Mouse (Mus musculus) A20 (cell line): ENCODE measurements around the gene Fbxl2.
"Not testable (repeated sequence)": the region's sequence is repeated elsewhere in the genome, so short reads cannot be mapped to it uniquely, and the experiment has no call there.

Experiments used
- DNase-seq: peaks from one replicate; pipeline ENCODE4 v3.0.0-alpha.2; 2011; ENCODE audit warnings: low read depth, low spot score

The Fbxl2 gene

GRCm38 (mm10) chr9:114046028-114046427, at the start of gene Fbxl2:
Gene Fbxl2 (minus strand): TSS chr9:114046191.
- no peak for DNase-seq

- no peak for DNase-seq
Observed at GRCm38 (mm10) chr9:114094854-114095253, 48.9 kb upstream of the Fbxl2 start.

GRCm38 (mm10) chr9:114092188-114092587, 46.2 kb upstream of the Fbxl2 start:
- DNase-seq, result peak; percentile 64

GRCm38 (mm10) chr9:114088885-114089284, 42.9 kb upstream of the Fbxl2 start:
- DNase-seq, result not testable (repeated sequence)

- DNase-seq, result no peak
Observed at GRCm38 (mm10) chr9:114087106-114087815, 41.3 kb upstream of the Fbxl2 start.

GRCm38 (mm10) chr9:114086422-114086821, 40.4 kb upstream of the Fbxl2 start:
- DNase-seq, result no peak

GRCm38 (mm10) chr9:114073681-114074080, 27.7 kb upstream of the Fbxl2 start:
- no peak for DNase-seq

GRCm38 (mm10) chr9:114069372-114069771, 23.4 kb upstream of the Fbxl2 start:
- no peak for DNase-seq

- no peak for DNase-seq
Observed at GRCm38 (mm10) chr9:114068494-114069053, 22.6 kb upstream of the Fbxl2 start.

- DNase-seq, result no peak
Observed at GRCm38 (mm10) chr9:114057090-114057796, 11.3 kb upstream of the Fbxl2 start, which contains the start of gene Susd5. Gene Susd5 (plus strand): TSS chr9:114057140.

- no peak for DNase-seq
Observed at GRCm38 (mm10) chr9:114052866-114053265, 6.9 kb upstream of the Fbxl2 start.

- DNase-seq, result peak; percentile 9
Observed at GRCm38 (mm10) chr9:114052031-114052430, 6.0 kb upstream of the Fbxl2 start.

- no peak for DNase-seq
Observed at GRCm38 (mm10) chr9:114050778-114051177, 4.8 kb upstream of the Fbxl2 start.

- DNase-seq, result no peak
Observed at GRCm38 (mm10) chr9:114050106-114050505, 4.1 kb upstream of the Fbxl2 start.

GRCm38 (mm10) chr9:114046676-114047075, 685 bp upstream of the Fbxl2 start:
- DNase-seq, result no peak

GRCm38 (mm10) chr9:114044446-114044845, 1.5 kb downstream of the Fbxl2 start:
- DNase-seq, result peak; percentile 54

- no peak for DNase-seq
Observed at GRCm38 (mm10) chr9:114042490-114042889, 3.5 kb downstream of the Fbxl2 start.

GRCm38 (mm10) chr9:114040945-114041344, 5.0 kb downstream of the Fbxl2 start:
- no peak for DNase-seq

- peak; percentile 91 for DNase-seq
Observed at GRCm38 (mm10) chr9:114026261-114026934, 19.6 kb downstream of the Fbxl2 start.

- DNase-seq, result no peak
Observed at GRCm38 (mm10) chr9:114025846-114026245, 20.1 kb downstream of the Fbxl2 start.

GRCm38 (mm10) chr9:114025182-114025581, 20.8 kb downstream of the Fbxl2 start:
- DNase-seq, result no peak

- no peak for DNase-seq
Observed at GRCm38 (mm10) chr9:114022141-114022540, 23.9 kb downstream of the Fbxl2 start.
